Mouse (Mus musculus) retina, postnatal 7 days (tissue): ENCODE data around the gene Itgav.

ENCODE experiments used
- DNase-seq: peaks from one replicate; pipeline ENCODE4 v3.0.0-alpha.2; 2012; ENCODE audit warnings: low read depth, low spot score

The Itgav gene

GRCm38 (mm10) chr2:83723921-83724826, at the start of gene Itgav:
Gene Itgav, plus strand, starts transcription at chr2:83724397.
- DNase-seq, result peak; percentile 34

GRCm38 (mm10) chr2:83674421-83674820, 49.8 kb upstream of the Itgav start:
- DNase-seq, result no peak

- DNase-seq, result no peak
Observed at GRCm38 (mm10) chr2:83674896-83675295, 49.3 kb upstream of the Itgav start.

- peak; percentile 1 for DNase-seq
Observed at GRCm38 (mm10) chr2:83675681-83676080, 48.5 kb upstream of the Itgav start.

- DNase-seq, result no peak
Observed at GRCm38 (mm10) chr2:83676226-83676870, 47.8 kb upstream of the Itgav start.

- no peak for DNase-seq
Observed at GRCm38 (mm10) chr2:83681332-83681731, 42.9 kb upstream of the Itgav start.

GRCm38 (mm10) chr2:83681785-83682184, 42.4 kb upstream of the Itgav start:
- no peak for DNase-seq

GRCm38 (mm10) chr2:83682282-83682681, 41.9 kb upstream of the Itgav start:
- no peak for DNase-seq

GRCm38 (mm10) chr2:83683731-83684519, 40.3 kb upstream of the Itgav start:
- DNase-seq, result no peak

- no peak for DNase-seq
Observed at GRCm38 (mm10) chr2:83684691-83685090, 39.5 kb upstream of the Itgav start.

- DNase-seq, result no peak
Observed at GRCm38 (mm10) chr2:83690372-83690771, 33.8 kb upstream of the Itgav start.

GRCm38 (mm10) chr2:83692651-83693545, 31.3 kb upstream of the Itgav start:
- DNase-seq, result no peak

- no peak for DNase-seq
Observed at GRCm38 (mm10) chr2:83694061-83694460, 30.1 kb upstream of the Itgav start.

GRCm38 (mm10) chr2:83695345-83696247, 28.6 kb upstream of the Itgav start:
- DNase-seq, result no peak

- DNase-seq, result no peak
Observed at GRCm38 (mm10) chr2:83698484-83698883, 25.7 kb upstream of the Itgav start.

- DNase-seq, result no peak
Observed at GRCm38 (mm10) chr2:83699324-83699723, 24.9 kb upstream of the Itgav start.

GRCm38 (mm10) chr2:83700667-83701066, 23.5 kb upstream of the Itgav start:
- no peak for DNase-seq

- DNase-seq, result no peak
Observed at GRCm38 (mm10) chr2:83702411-83702810, 21.8 kb upstream of the Itgav start.

GRCm38 (mm10) chr2:83705580-83706158, 18.5 kb upstream of the Itgav start:
- DNase-seq, result no peak
